Mouse (Mus musculus): ENCODE measurements around the gene Nckipsd.

Gene Nckipsd

GRCm38 (mm10) chr9:108845390-108845789 lies 37.2 kb downstream of the Nckipsd start:
- DNase-seq (ENCODE audit: extremely low spot score, low spot score): no peak

- no peak for DNase-seq (ENCODE audit: extremely low spot score, low spot score)
These were observed 39.2 kb downstream of the Nckipsd start for GRCm38 (mm10) chr9:108847374-108847773.

- DNase-seq (ENCODE audit: extremely low spot score, low spot score): no peak
These were observed 40.3 kb downstream of the Nckipsd start for GRCm38 (mm10) chr9:108848419-108848818.

GRCm38 (mm10) chr9:108852976-108853375 lies 44.8 kb downstream of the Nckipsd start, which contains the start of gene Slc26a6:
Gene Slc26a6, plus strand, starts transcription at chr9:108853283.
- DNase-seq (ENCODE audit: extremely low spot score, low spot score): no peak

- no peak for DNase-seq (ENCODE audit: extremely low spot score, low spot score)
These were observed 45.6 kb downstream of the Nckipsd start for GRCm38 (mm10) chr9:108853635-108854240.

GRCm38 (mm10) chr9:108854241-108854696 lies 46.1 kb downstream of the Nckipsd start:
- peak; percentile 90 for DNase-seq (ENCODE audit: extremely low spot score, low spot score)

GRCm38 (mm10) chr9:108855335-108855734 lies 47.2 kb downstream of the Nckipsd start:
- no peak for DNase-seq (ENCODE audit: extremely low spot score, low spot score)

- no peak for DNase-seq (ENCODE audit: extremely low spot score, low spot score)
These were observed 50.8 kb downstream of the Nckipsd start for GRCm38 (mm10) chr9:108858792-108859527.
